Mouse (Mus musculus) heart, embryonic 10.5 days (tissue): Measurements from ENCODE around the gene Cyp2b19. TPM values are rescaled to one million over a fixed set of nuclear protein-coding genes. Genes with fewer than 3 reads are reported as not detected.
"Not testable (repeated sequence)": the region's sequence is repeated elsewhere in the genome, so short reads cannot be mapped to it uniquely, and the experiment has no call there.

Source experiments
- DNase-seq: peaks from one replicate; pipeline ENCODE4 v3.0.0-alpha.2; 2017; ENCODE audit warnings: low spot score
- H3K27ac ChIP-seq: fragments of 300-500 bp; sonication (generic); 2 replicates; pipeline ENCODE4 v1.5.1; 2016; ENCODE audit warnings: mild to moderate bottlenecking
- H3K27me3 ChIP-seq: fragments of 300-500 bp; sonication (generic); 2 replicates; pipeline ENCODE4 v1.6.1; 2016; ENCODE audit warnings: mild to moderate bottlenecking; ENCODE audit not compliant: poor library complexity, insufficient read depth, severe bottlenecking
- H3K36me3 ChIP-seq: fragments of 300-500 bp; sonication (generic); 2 replicates; pipeline ENCODE4 v1.6.1; 2016; ENCODE audit warnings: mild to moderate bottlenecking, moderate library complexity
- H3K4me1 ChIP-seq: fragments of 300-500 bp; sonication (generic); 2 replicates; pipeline ENCODE4 v1.6.1; 2016; ENCODE audit warnings: mild to moderate bottlenecking
- H3K4me3 ChIP-seq: fragments of 300-500 bp; sonication (generic); 2 replicates; pipeline ENCODE4 v1.5.1; 2016; ENCODE audit warnings: mild to moderate bottlenecking, moderate library complexity
- H3K9me3 ChIP-seq: fragments of 300-500 bp; sonication (generic); 2 replicates; pipeline ENCODE4 v1.6.1; 2016; ENCODE audit warnings: mild to moderate bottlenecking, moderate library complexity
- WGBS: fragments of 180-500 bp; shearing (Covaris S2); methylation state at CpG from one replicate; pipeline ENCODE4 v1.1.7; 2016; 5-methylcytosine and 5-hydroxymethylcytosine counted together
- polyA plus RNA-seq: library from polyadenylated mRNA; unstranded; fragments of >200 nt; fragmentation: Nextera tagmentation; extraction: Ambion mirVana; gene quantifications from 2 replicates; pipeline ENCODE4 v1.2.1, GENCODE M21; 2016

Gene Cyp2b19
- polyA plus RNA-seq, 1 experiment from 2014 or later: not detected

DNA sequence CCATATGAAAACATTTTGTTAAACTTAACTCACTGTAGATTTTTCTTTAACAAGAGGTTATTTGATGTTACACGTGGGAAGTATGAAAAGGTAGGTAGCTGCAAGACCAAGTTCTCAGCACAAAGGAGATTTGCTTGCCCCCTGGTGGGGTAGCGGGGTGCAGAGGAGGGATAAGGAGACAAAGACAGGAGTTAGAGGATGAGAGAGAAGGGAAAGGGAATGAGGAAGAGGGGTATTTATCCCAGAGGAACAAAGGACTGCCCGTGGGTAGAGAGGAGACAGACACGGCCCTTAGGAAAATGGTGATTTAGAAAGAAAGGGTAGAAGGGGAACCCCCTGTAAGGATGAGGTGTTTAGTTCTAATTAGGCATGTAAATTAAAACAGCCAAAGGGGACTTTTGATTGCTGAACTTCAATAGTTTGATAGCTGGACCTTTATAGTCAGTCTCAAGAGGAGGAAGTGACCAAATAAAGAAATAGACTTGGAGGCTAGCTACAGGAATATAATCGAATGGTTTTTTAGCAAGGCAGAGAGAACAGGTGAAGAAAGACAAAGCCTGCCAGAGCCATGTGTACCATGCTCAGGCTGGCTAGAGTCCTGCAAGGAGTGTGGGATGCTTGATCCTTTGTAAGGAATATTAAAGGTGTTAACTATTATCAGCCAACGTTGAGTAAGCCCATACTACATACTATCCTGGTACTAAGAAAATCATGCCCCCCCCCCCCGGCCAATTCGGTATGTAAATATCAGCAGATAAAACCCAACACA lies 24.2 kb downstream of the Cyp2b19 start:
- no peaks in the 10 kb centered on the region for H3K36me3 ChIP-seq
- no peak overlapping the region for H3K4me3 ChIP-seq
- H3K4me1 ChIP-seq: no peaks in the 10 kb centered on the region
- H3K27ac ChIP-seq: no peak overlapping the region
- no peaks in the 10 kb centered on the region for H3K9me3 ChIP-seq
- H3K27me3 ChIP-seq: no peaks in the 10 kb centered on the region
- WGBS: 20% methylated on average over 8 of the region's 8 CpGs
- DNase-seq: no peak

DNA sequence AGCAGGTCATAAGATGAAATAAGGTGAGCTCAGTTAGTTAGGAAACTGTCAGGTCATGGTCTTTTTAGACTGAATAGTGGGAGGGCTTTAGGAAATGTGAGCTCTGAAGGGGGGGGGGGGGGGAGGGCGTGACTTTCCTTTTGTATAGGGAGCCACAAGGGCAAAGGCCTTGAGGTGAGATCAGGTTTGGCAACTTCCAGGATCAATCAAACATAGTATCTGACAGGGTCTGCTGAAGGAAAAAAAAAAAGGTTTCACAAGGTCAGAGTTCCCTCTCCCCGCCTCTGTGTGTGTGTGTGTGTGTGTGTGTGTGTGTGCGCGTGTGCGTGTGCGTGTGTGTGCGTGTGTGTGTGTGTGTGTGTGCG lies 24.8 kb downstream of the Cyp2b19 start:
- Histone ChIP-seq H3K36me3 (no peaks in the 10 kb centered on the region), H3K27ac (no peak overlapping the region), H3K27me3 (no peaks in the 10 kb centered on the region), H3K9me3 (no peaks in the 10 kb centered on the region), H3K4me3 (no peak overlapping the region), H3K4me1 (no peaks in the 10 kb centered on the region)
- WGBS: 29% methylated on average over 5 of the region's 8 CpGs
- DNase-seq: no peak

DNA sequence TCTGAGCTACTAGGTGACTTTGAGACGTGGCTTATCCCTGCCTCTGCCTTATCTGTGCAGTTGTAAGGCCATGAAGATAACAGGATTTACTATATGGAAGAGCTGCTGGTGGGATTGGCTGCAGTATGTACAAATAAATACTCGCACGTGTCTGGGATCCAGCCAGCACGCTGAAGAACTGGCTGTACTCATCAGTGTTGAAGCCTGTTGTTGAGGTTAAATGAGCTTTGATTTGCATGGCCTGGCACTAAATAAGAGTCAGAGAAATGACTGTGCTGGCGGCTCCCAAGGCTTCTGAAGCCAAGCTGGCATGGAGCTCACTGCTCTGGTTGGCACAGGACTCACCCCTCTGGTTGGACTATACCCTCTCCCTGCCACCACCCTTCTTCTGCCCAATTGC lies 26.2 kb downstream of the Cyp2b19 start:
- whole genome bisulfite sequencing: 54% methylated on average over 5 of the region's 5 CpGs
- no peaks in the 10 kb centered on the region for H3K4me1 ChIP-seq

DNA sequence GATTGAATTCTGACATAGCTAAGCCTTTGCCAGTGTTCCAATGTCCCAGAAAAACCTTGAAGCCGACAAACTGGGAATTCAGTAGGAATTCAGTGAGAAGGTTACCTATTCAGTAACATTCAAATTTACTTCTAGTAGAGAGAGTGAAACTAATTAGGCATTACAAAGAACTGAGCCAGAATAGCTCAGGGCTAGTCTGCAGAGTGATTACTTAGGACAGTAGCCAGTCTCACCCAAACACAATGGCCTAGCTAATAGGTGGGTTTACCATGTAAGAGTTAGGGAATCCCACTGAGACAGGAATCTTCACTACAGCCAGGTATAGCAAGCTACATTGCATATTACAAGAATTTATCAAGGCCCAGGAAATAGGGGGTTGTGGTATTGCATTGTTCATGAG lies 29.1 kb downstream of the Cyp2b19 start:
- not testable (repeated sequence) for H3K27ac ChIP-seq, DNase-seq, H3K9me3 ChIP-seq, H3K4me1 ChIP-seq, H3K36me3 ChIP-seq, H3K4me3 ChIP-seq, H3K27me3 ChIP-seq
- 55% methylated on average over 1 of the region's 1 CpGs for WGBS

More for the DNA sequence above, 26.2 kb downstream of the Cyp2b19 start:
- Histone ChIP-seq H3K27ac (no peak overlapping the region), H3K36me3 (no peaks in the 10 kb centered on the region), H3K4me3 (no peak overlapping the region), H3K9me3 (no peaks in the 10 kb centered on the region), H3K27me3 (no peaks in the 10 kb centered on the region)
- DNase-seq: no peak

DNA sequence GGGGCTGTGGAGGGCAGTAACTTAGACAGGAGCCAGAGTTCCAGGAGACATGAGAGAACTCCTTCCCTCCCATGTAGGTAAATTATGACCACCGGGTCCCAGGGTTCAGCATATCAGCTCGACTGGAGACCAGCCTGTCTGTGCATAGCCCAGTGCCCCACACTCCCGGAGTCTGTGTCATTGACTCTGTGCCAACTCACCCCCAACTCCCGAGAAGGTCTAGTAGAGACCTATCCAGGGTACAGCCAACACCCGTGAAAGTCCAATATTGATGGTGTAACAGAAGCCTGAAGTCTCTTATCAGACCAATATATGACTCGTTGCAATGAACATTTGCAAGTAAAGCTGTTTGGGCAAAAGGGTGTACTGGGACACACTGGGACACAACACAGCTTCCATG lies 33.0 kb downstream of the Cyp2b19 start:
- H3K27me3 ChIP-seq: no peaks in the 10 kb centered on the region
- no peak overlapping the region for H3K4me3 ChIP-seq
- no peak overlapping the region for H3K27ac ChIP-seq
- no peak for DNase-seq
- 74% methylated on average over 6 of the region's 6 CpGs for WGBS
- H3K4me1 ChIP-seq: no peaks in the 10 kb centered on the region
- no peaks in the 10 kb centered on the region for H3K36me3 ChIP-seq
- H3K9me3 ChIP-seq: no peaks in the 10 kb centered on the region

- Histone ChIP-seq H3K27ac (no peak overlapping the region), H3K4me1 (no peaks in the 10 kb centered on the region), H3K4me3 (no peak overlapping the region), H3K9me3 (no peaks in the 10 kb centered on the region), H3K27me3 (no peaks in the 10 kb centered on the region), H3K36me3 (no peaks in the 10 kb centered on the region)
- DNase-seq: no peak
These were observed 43.2 kb downstream of the Cyp2b19 start for GRCm38 (mm10) chr7:26800104-26800503.

DNA sequence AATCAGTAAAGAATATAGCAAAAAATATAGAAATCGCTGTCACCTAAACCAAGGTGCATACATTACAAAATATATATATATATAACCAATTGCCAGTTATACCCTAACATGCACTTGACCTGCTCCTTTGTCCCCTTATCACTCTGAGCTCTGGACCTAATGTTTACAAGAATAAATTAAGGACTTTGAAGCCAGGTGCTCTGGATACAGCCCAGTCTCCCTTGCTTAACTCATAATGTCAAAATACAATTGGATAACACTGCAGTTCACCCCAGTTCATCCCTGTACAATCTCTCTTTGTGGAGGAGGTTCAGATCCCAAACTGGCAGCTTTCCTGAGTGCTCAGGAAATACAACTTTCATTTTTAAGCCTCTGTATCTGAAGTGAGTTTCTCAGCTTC lies 44.1 kb downstream of the Cyp2b19 start:
- H3K36me3 ChIP-seq: no peaks in the 10 kb centered on the region
- DNase-seq: no peak
- H3K4me3 ChIP-seq: no peak overlapping the region
- no peaks in the 10 kb centered on the region for H3K27me3 ChIP-seq
- H3K9me3 ChIP-seq: no peaks in the 10 kb centered on the region
- no peak overlapping the region for H3K27ac ChIP-seq
- no peaks in the 10 kb centered on the region for H3K4me1 ChIP-seq
- 89% methylated on average over 1 of the region's 1 CpGs for WGBS

- 98% methylated on average over 2 of the region's 2 CpGs for WGBS
- H3K4me3 ChIP-seq: no peak within 1 kb of the TSS
- no peak within 1 kb of the TSS for H3K27ac ChIP-seq
- H3K9me3 ChIP-seq: no peaks in the 10 kb centered on the region
- H3K4me1 ChIP-seq: no peaks in the 10 kb centered on the region
- no peak for DNase-seq
- H3K36me3 ChIP-seq: no peaks in the 10 kb centered on the region
- no peaks in the 10 kb centered on the region for H3K27me3 ChIP-seq
These were observed 51.6 kb downstream of the Cyp2b19 start, which contains the start of gene Cyp2g1 for GRCm38 (mm10) chr7:26808592-26808991. Cyp2g1 (plus strand) TSS chr7:26808892.

Other genes starting within 250 kb of the Cyp2b19 start
- not detected in 2 replicates for gene Nlrp9a, start 222.1 kb upstream of the Cyp2b19 start, polyA plus RNA-seq
- gene Vmn1r185, start 138.7 kb upstream of the Cyp2b19 start, polyA plus RNA-seq: not detected in 2 replicates
- not detected in 2 replicates for gene Cyp2b23, start 70.7 kb upstream of the Cyp2b19 start, polyA plus RNA-seq
- gene Cyp2g1, start 51.8 kb downstream of the Cyp2b19 start, polyA plus RNA-seq: not detected in 2 replicates
- gene Cyp2a5, start 78.2 kb downstream of the Cyp2b19 start, polyA plus RNA-seq: not detected in 2 replicates
- gene Cyp2a22, start 182.2 kb downstream of the Cyp2b19 start, polyA plus RNA-seq: not detected in 2 replicates